Mouse (Mus musculus) kidney, embryonic 16.5 days (tissue): ENCODE results near the gene Tssk6. TPM values are rescaled to one million over a fixed set of nuclear protein-coding genes. Genes with fewer than 3 reads are reported as not detected.
A peak's percentile ranks its signal among the peaks of the same experiment; 100 is the strongest.

Experiments
- ATAC-seq: fragments of 200-750 bp; cut with Nextera tagmentation; 2 replicates; pipeline ENCODE4 v1.8.0; 2017; ENCODE audit warnings: moderate TSS enrichment; ENCODE audit not compliant: low FRiP score, low TSS enrichment
- H3K27ac ChIP-seq: fragments of 300-500 bp; sonication (generic); 2 replicates; pipeline ENCODE4 v1.5.1; 2014; ENCODE audit warnings: low read length
- H3K27me3 ChIP-seq: fragments of 300-500 bp; sonication (generic); 2 replicates; pipeline ENCODE4 v1.6.1; 2014; ENCODE audit warnings: low read length, control low read depth, mixed read lengths; ENCODE audit not compliant: insufficient read depth
- H3K36me3 ChIP-seq: fragments of 300-500 bp; sonication (generic); 2 replicates; pipeline ENCODE4 v1.6.1; 2014; ENCODE audit warnings: low read length, control low read depth, mixed read lengths; ENCODE audit not compliant: insufficient read depth
- H3K4me1 ChIP-seq: fragments of 300-500 bp; sonication (generic); 2 replicates; pipeline ENCODE4 v1.6.1; 2014; ENCODE audit warnings: low read length, control low read depth, mixed read lengths; ENCODE audit not compliant: insufficient read depth
- H3K4me2 ChIP-seq: fragments of 300-500 bp; sonication (generic); replicated peaks from 2 replicates; pipeline ENCODE4 v1.6.1; 2014; ENCODE audit warnings: low read depth, low read length
- H3K4me3 ChIP-seq: fragments of 300-500 bp; sonication (generic); 2 replicates; pipeline ENCODE4 v1.5.1; 2014; ENCODE audit warnings: mild to moderate bottlenecking, low read length
- H3K9ac ChIP-seq: fragments of 300-500 bp; sonication (generic); replicated peaks from 2 replicates; pipeline ENCODE4 v1.6.1; 2014; ENCODE audit warnings: low read length
- H3K9me3 ChIP-seq: fragments of 300-500 bp; sonication (generic); 2 replicates; pipeline ENCODE4 v1.6.1; 2016; ENCODE audit warnings: low read length, control low read depth
- WGBS: fragments of 180-500 bp; shearing (Covaris S2); extraction: QIAGEN DNeasy Blood & Tissue Kit; methylation state at CpG from one replicate; pipeline ENCODE4 v1.1.7; 2014; 5-methylcytosine and 5-hydroxymethylcytosine counted together
- polyA plus RNA-seq: library from polyadenylated mRNA; unstranded; fragments of >200 nt; fragmentation: Nextera tagmentation; extraction: Ambion mirVana; gene quantifications from 2 replicates; pipeline ENCODE4 v1.2.1, GENCODE M21; 2015

The Tssk6 gene
- polyA plus RNA-seq, 1 experiment from 2014 or later: 3.8 TPM

- WGBS: 16% methylated on average over 52 of the region's 52 CpGs
- no peak overlapping the region for H3K9ac ChIP-seq
- no peaks in the 10 kb centered on the region for H3K36me3 ChIP-seq
- no peak for ATAC-seq
- peaks cover 14% of the 10 kb centered on the region for H3K4me1 ChIP-seq
- H3K27me3 ChIP-seq: peaks cover 90% of the 10 kb centered on the region
- H3K4me2 ChIP-seq: peak overlapping the region; percentile 49
- 0 out of 2 replicates have a peak, but pooled peaks cover 4% of the 10 kb centered on the region for H3K9me3 ChIP-seq
- peak overlapping the region; percentile 37; the same call in 1 of the 2 replicates for H3K4me3 ChIP-seq
- H3K27ac ChIP-seq: no peak overlapping the region
Observed at GRCm38 (mm10) chr8:69882833-69883600, 19.0 kb upstream of the Tssk6 start.

- peaks cover 100% of the 10 kb centered on the region for H3K27me3 ChIP-seq
- 57% methylated on average over 13 of the region's 13 CpGs for WGBS
- no peak for ATAC-seq
- no peak overlapping the region for H3K27ac ChIP-seq
- H3K4me2 ChIP-seq: no peak overlapping the region
- H3K9me3 ChIP-seq: 0 out of 2 replicates have a peak, but pooled peaks cover 4% of the 10 kb centered on the region
- no peak overlapping the region for H3K4me3 ChIP-seq
- no peaks in the 10 kb centered on the region for H3K36me3 ChIP-seq
- no peak overlapping the region for H3K9ac ChIP-seq
- H3K4me1 ChIP-seq: peaks cover 25% of the 10 kb centered on the region
Observed at GRCm38 (mm10) chr8:69884141-69884540, 17.8 kb upstream of the Tssk6 start.

GRCm38 (mm10) chr8:69887289-69888243 is 14.4 kb upstream of the Tssk6 start, which contains the start of gene Cilp2:
Gene Cilp2 (minus strand): TSS chr8:69887687.
- Histone ChIP-seq H3K9me3 (0 out of 2 replicates have a peak, but pooled peaks cover under 1% of the 10 kb centered on the region), H3K4me1 (peaks cover 29% of the 10 kb centered on the region), H3K27me3 (peaks cover 84% of the 10 kb centered on the region), H3K4me2 (peak within 1 kb of the TSS; percentile 49), H3K4me3 (peak within 1 kb of the TSS; percentile 41), H3K36me3 (no peaks in the 10 kb centered on the region), H3K9ac (peak within 1 kb of the TSS; percentile 22; the same call in 1 of the 2 replicates), H3K27ac (no peak within 1 kb of the TSS)
- ATAC-seq: peak; percentile 6; the same call in 1 of the 2 replicates
- 1% methylated on average over 54 of the region's 60 CpGs for WGBS

GRCm38 (mm10) chr8:69888244-69888866 is 13.6 kb upstream of the Tssk6 start:
- peaks cover 29% of the 10 kb centered on the region for H3K4me1 ChIP-seq
- ATAC-seq: peak; percentile 29

GRCm38 (mm10) chr8:69888902-69889301 is 13.1 kb upstream of the Tssk6 start:
- Histone ChIP-seq H3K4me3 (peak overlapping the region; percentile 41), H3K4me2 (peak overlapping the region; percentile 49), H3K9ac (no peak overlapping the region), H3K4me1 (peaks cover 29% of the 10 kb centered on the region), H3K27ac (no peak overlapping the region), H3K36me3 (peaks cover 4% of the 10 kb centered on the region; the same call in 1 of the 2 replicates), H3K27me3 (peaks cover 71% of the 10 kb centered on the region), H3K9me3 (no peaks in the 10 kb centered on the region)
- 1% methylated on average over 32 of the region's 32 CpGs for WGBS
- peak; percentile 32 for ATAC-seq

More at GRCm38 (mm10) chr8:69888244-69888866, 13.6 kb upstream of the Tssk6 start:
- WGBS: 3% methylated on average over 24 of the region's 24 CpGs
- Histone ChIP-seq H3K27me3 (peaks cover 76% of the 10 kb centered on the region), H3K27ac (no peak overlapping the region), H3K4me2 (peak overlapping the region; percentile 49), H3K9ac (peak overlapping the region; percentile 22; the same call in 1 of the 2 replicates), H3K4me3 (peak overlapping the region; percentile 41), H3K9me3 (no peaks in the 10 kb centered on the region), H3K36me3 (no peaks in the 10 kb centered on the region)

GRCm38 (mm10) chr8:69890813-69891241 is 11.2 kb upstream of the Tssk6 start:
- H3K4me1 ChIP-seq: peaks cover 29% of the 10 kb centered on the region
- 38% methylated on average over 19 of the region's 19 CpGs for WGBS
- peaks cover 52% of the 10 kb centered on the region for H3K27me3 ChIP-seq

GRCm38 (mm10) chr8:69893863-69894262 is 8.1 kb upstream of the Tssk6 start:
- ATAC-seq: no peak

More at GRCm38 (mm10) chr8:69890813-69891241, 11.2 kb upstream of the Tssk6 start:
- Histone ChIP-seq H3K4me2 (no peak overlapping the region), H3K9me3 (no peaks in the 10 kb centered on the region), H3K36me3 (peaks cover 7% of the 10 kb centered on the region; the same call in 1 of the 2 replicates), H3K4me3 (no peak overlapping the region), H3K27ac (no peak overlapping the region), H3K9ac (no peak overlapping the region)
- ATAC-seq: no peak

GRCm38 (mm10) chr8:69894836-69895332 is 7.1 kb upstream of the Tssk6 start:
- no peak overlapping the region for H3K9ac ChIP-seq
- peaks cover 6% of the 10 kb centered on the region for H3K4me1 ChIP-seq
- H3K27ac ChIP-seq: no peak overlapping the region
- no peak for ATAC-seq
- H3K4me3 ChIP-seq: no peak overlapping the region
- H3K27me3 ChIP-seq: peaks cover 11% of the 10 kb centered on the region
- H3K4me2 ChIP-seq: no peak overlapping the region
- WGBS: 66% methylated on average over 6 of the region's 6 CpGs
- no peaks in the 10 kb centered on the region for H3K9me3 ChIP-seq
- peaks cover 19% of the 10 kb centered on the region; the same call in 1 of the 2 replicates for H3K36me3 ChIP-seq

More at GRCm38 (mm10) chr8:69893863-69894262, 8.1 kb upstream of the Tssk6 start:
- 39% methylated on average over 17 of the region's 17 CpGs for WGBS
- no peak overlapping the region for H3K27ac ChIP-seq
- no peak overlapping the region for H3K9ac ChIP-seq
- no peaks in the 10 kb centered on the region for H3K9me3 ChIP-seq
- peaks cover 21% of the 10 kb centered on the region for H3K27me3 ChIP-seq
- no peak overlapping the region for H3K4me2 ChIP-seq
- H3K4me1 ChIP-seq: peaks cover 6% of the 10 kb centered on the region
- no peak overlapping the region for H3K4me3 ChIP-seq
- H3K36me3 ChIP-seq: peaks cover 15% of the 10 kb centered on the region; the same call in 1 of the 2 replicates
